Mouse (Mus musculus): ENCODE data around the gene Spns2. TPM values are rescaled to one million over a fixed set of nuclear protein-coding genes. Genes with fewer than 3 reads are reported as not detected.

Gene Spns2
- total and polyA plus RNA-seq, 3 experiments, result 0.07 to 0.17 (median 0.14) TPM

DNA sequence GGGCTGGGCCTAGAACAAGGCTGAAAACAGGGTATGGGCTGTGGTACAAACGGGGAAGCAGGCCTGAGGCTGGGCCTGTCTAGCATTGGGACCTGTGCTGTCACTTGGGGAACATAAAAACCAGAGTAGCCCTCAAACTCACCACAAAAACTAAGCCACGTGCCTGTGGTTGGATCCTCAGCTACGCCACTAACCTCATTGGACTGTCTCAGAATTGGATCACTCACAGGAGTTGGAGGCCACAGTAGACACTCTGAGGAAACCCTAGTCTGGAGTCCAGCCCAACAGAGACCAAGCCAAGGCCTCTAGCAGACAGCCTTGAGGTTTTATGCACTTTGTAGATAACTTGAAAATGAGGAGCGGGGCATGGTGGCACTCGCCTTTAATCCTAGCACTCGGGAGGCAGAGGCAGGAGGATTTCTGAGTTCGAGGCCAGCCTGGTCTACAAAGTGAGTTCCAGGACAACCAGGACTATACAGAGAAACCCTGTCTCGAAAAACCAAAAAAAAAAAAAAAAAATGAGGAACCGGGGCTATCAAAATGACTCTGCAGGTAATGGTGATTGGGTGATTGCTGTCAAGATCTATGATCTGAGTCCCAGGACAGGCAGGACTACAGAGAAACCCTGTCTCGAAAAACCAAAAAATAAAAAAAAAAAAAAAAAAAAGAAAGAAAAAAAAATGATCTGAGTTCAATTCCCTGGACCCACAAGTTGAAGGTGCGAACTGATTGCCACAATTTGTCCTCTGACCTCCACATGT is 68.0 kb downstream of the Spns2 start (continued):
- no peak for TF ChIP-seq UBTF (IDR thresholded peaks at IDR 0.05; ENCODE audit: low read depth, low read length)
- TF ChIP-seq POLR2AphosphoS2 (IDR thresholded peaks at IDR 0.05; ENCODE audit: low read depth, low read length), result no peak
- no peak for TF ChIP-seq KAT2A (IDR thresholded peaks at IDR 0.05; ENCODE audit: insufficient replicate concordance, low read length)
- TF ChIP-seq NRF1 (IDR thresholded peaks at IDR 0.05; ENCODE audit: low read depth, low read length), result no peak
- no peak for TF ChIP-seq GABPA (IDR thresholded peaks at IDR 0.05; ENCODE audit: insufficient replicate concordance, low read depth, low read length)
- no peak for TF ChIP-seq HCFC1 (IDR thresholded peaks at IDR 0.05; ENCODE audit: low read depth, low read length)
- no peak for TF ChIP-seq ELF1 (IDR thresholded peaks at IDR 0.05; ENCODE audit: low read depth, low read length)
- peak; percentile 74 for TF ChIP-seq IRF4 (IDR thresholded peaks at IDR 0.05; ENCODE audit: low read depth, low read length)
- TF ChIP-seq E2F4 (IDR thresholded peaks at IDR 0.05; ENCODE audit: insufficient replicate concordance, low read depth, low read length), result no peak

DNA sequence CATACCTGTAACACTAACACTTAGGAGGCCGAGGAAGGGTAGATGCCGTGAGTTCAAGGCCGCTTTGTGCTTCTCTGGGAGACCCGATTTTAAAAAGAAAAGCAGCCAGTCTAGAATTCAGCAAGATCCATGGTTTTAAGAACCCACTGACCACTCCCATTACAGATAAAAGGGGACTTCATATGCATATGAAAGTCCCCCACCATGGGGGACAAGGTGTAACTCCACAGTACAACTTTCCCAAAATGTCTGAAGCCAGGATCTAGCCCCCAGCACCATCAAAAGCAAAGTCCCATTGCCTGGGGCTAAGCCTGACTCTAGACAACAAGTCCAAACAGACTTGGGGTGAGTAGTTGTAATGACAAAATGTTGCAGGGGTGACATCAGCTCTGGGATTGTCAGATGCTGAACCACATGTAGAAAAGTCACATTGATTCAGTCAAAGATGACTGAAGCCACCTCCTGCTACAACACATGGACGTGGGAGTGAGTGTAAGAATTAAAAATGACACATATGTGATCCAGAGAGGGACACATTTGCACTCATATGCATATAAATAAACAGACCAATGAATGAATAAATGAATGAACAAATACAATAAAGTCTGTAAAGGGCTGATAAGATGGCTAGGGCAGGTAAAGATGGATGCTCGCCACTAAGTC is 69.1 kb downstream of the Spns2 start:
- dilution Hi-C loops (cut with MboI; ENCODE audit: extremely low pct_ligation_motif_present, extremely low pct_unique_long_range_greater_than_20kb, low sequenced_read_pairs), result no loop called here

DNA sequence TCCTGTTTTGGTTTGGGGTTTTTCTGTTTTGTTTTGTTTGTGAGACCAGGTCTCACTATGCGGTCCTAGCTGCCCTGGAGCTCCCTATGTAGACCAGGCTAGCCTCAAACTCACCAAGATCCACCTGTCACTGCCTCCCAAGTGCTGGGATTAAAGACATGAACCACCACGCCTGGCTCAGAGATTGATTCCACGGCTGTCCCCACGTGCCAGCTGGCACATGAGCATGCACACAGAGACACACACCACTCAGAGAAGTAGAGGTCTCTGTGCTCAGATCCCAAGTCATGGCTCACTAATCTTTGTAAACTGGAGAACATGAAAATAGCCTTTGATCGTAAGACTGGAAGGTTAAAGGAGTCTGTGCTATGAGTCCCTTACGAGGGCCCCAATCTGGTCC is 70.7 kb downstream of the Spns2 start:
- no peak overlapping the region for H3K9ac ChIP-seq (ENCODE audit: insufficient read depth, low read depth)
- peaks cover 0 to 13% of the 10 kb centered on the region in 2 experiments; a peak in 2 of 4 replicates for H3K4me1 ChIP-seq (ENCODE audit: control insufficient read depth in 1 of 2, insufficient read depth in 2 of 2)
- in situ Hi-C loops (cut with MboI; ENCODE audit: low pct_ligation_motif_present, low pct_unique_long_range_greater_than_20kb, low sequenced_read_pairs), result no loop called here
- dilution Hi-C loops (cut with MboI; ENCODE audit: extremely low pct_ligation_motif_present, extremely low pct_unique_long_range_greater_than_20kb, low sequenced_read_pairs), result no loop called here
- TF ChIP-seq MYC (IDR thresholded peaks at IDR 0.05; ENCODE audit: low read depth, low read length) (no peak), MAFK (IDR thresholded peaks at IDR 0.05; ENCODE audit: insufficient replicate concordance, low read length) (no peak), SIN3A (IDR thresholded peaks at IDR 0.05; ENCODE audit: low read length) (no peak), KAT2A (IDR thresholded peaks at IDR 0.05; ENCODE audit: insufficient replicate concordance, low read length) (no peak), USF2 (conservative IDR thresholded peaks at IDR 0.05; ENCODE audit: low read depth, low read length) (no peak), ZMIZ1 (IDR thresholded peaks at IDR 0.05; ENCODE audit: low read depth, low read length) (no peak), BHLHE40 (IDR thresholded peaks at IDR 0.05; ENCODE audit: low read depth, low read length) (no peak), TCF12 (IDR thresholded peaks at IDR 0.05; ENCODE audit: low read depth, low read length) (no peak), ELF1 (IDR thresholded peaks at IDR 0.05; ENCODE audit: low read depth, low read length) (no peak), JUND (conservative IDR thresholded peaks at IDR 0.05; ENCODE audit: low read depth, low read length) (no peak), ETS1 (conservative IDR thresholded peaks at IDR 0.05; ENCODE audit: low read depth, low read length) (no peak), CTCF (conservative IDR thresholded peaks at IDR 0.05 in 1 of 2, IDR thresholded peaks at IDR 0.05 in 1 of 2; ENCODE audit: low read depth in 2 of 2, low read length in 2 of 2) (no peak), SMC3 (IDR thresholded peaks at IDR 0.05; ENCODE audit: low read depth, low read length) (no peak), GABPA (IDR thresholded peaks at IDR 0.05; ENCODE audit: insufficient replicate concordance, low read depth, low read length) (no peak), ZC3H11A (IDR thresholded peaks at IDR 0.05; ENCODE audit: low read depth, low read length) (no peak), PAX5 (IDR thresholded peaks at IDR 0.05; ENCODE audit: low read length) (no peak), RAD21 (IDR thresholded peaks at IDR 0.05; ENCODE audit: low read depth, low read length) (no peak)
- H3K36me3 ChIP-seq (replicated peaks in 1 of 2; ENCODE audit: control insufficient read depth in 1 of 2, insufficient read depth in 1 of 2, low read length in 1 of 2), result no peaks in the 10 kb centered on the region
- no peak overlapping the region for H3K27ac ChIP-seq (ENCODE audit: insufficient read depth, low read depth)
- no peak overlapping the region for H3K4me2 ChIP-seq (ENCODE audit: insufficient read depth, low read depth, poor library complexity, severe bottlenecking)
- no peaks in the 10 kb centered on the region for H3K9me3 ChIP-seq (replicated peaks; ENCODE audit: low read length)
- H3K4me3 ChIP-seq (replicated peaks in 1 of 3; ENCODE audit: low read depth in 2 of 3, low read length in 2 of 3, poor library complexity in 1 of 3), result no peak overlapping the region
- H3K27me3 ChIP-seq (replicated peaks), result peaks cover 24% of the 10 kb centered on the region
- H3K79me2 ChIP-seq (replicated peaks; ENCODE audit: control insufficient read depth, extremely low read depth, insufficient read depth, poor library complexity, severe bottlenecking), result no peaks in the 10 kb centered on the region
- no peak for DNase-seq (ENCODE audit: extremely low read depth)

More for the DNA sequence above, 69.1 kb downstream of the Spns2 start:
- H3K27me3 ChIP-seq (replicated peaks), result peaks cover 19% of the 10 kb centered on the region
- H3K36me3 ChIP-seq (replicated peaks in 1 of 2; ENCODE audit: control insufficient read depth in 1 of 2, insufficient read depth in 1 of 2, low read length in 1 of 2), result no peaks in the 10 kb centered on the region
- peaks cover 5% of the 10 kb centered on the region for H3K9me3 ChIP-seq (replicated peaks; ENCODE audit: low read length)
- in situ Hi-C loops (cut with MboI; ENCODE audit: low pct_ligation_motif_present, low pct_unique_long_range_greater_than_20kb, low sequenced_read_pairs), result loop anchor here (5.0 kb wide), 1 partner anchor 78 kb away; no protein-coding TSS in a partner anchor
- no peak overlapping the region for H3K27ac ChIP-seq (ENCODE audit: insufficient read depth, low read depth)
- TF ChIP-seq UBTF (IDR thresholded peaks at IDR 0.05; ENCODE audit: low read depth, low read length), result no peak
- H3K4me3 ChIP-seq (replicated peaks in 1 of 3; ENCODE audit: low read depth in 2 of 3, low read length in 2 of 3, poor library complexity in 1 of 3), result no peak overlapping the region
- peaks cover 0 to 13% of the 10 kb centered on the region in 2 experiments; a peak in 2 of 4 replicates for H3K4me1 ChIP-seq (ENCODE audit: control insufficient read depth in 1 of 2, insufficient read depth in 2 of 2)
- H3K4me2 ChIP-seq (ENCODE audit: insufficient read depth, low read depth, poor library complexity, severe bottlenecking), result no peak overlapping the region
- no peaks in the 10 kb centered on the region for H3K79me2 ChIP-seq (replicated peaks; ENCODE audit: control insufficient read depth, extremely low read depth, insufficient read depth, poor library complexity, severe bottlenecking)
- H3K9ac ChIP-seq (ENCODE audit: insufficient read depth, low read depth), result no peak overlapping the region
- no peak for DNase-seq (ENCODE audit: extremely low read depth)

Data from CH12.LX (cell line).